Mouse (Mus musculus): ENCODE measurements at regions not wholly inside any gene's neighbourhood (a gene's known extent, or its start where the extent isn't known, plus 50 kb on each side); places are given as distances from the start of the nearest gene placed in this dataset.
"Not testable (repeated sequence)": the region's sequence is repeated elsewhere in the genome, so short reads cannot be mapped to it uniquely, and the experiment has no call there.

DNA sequence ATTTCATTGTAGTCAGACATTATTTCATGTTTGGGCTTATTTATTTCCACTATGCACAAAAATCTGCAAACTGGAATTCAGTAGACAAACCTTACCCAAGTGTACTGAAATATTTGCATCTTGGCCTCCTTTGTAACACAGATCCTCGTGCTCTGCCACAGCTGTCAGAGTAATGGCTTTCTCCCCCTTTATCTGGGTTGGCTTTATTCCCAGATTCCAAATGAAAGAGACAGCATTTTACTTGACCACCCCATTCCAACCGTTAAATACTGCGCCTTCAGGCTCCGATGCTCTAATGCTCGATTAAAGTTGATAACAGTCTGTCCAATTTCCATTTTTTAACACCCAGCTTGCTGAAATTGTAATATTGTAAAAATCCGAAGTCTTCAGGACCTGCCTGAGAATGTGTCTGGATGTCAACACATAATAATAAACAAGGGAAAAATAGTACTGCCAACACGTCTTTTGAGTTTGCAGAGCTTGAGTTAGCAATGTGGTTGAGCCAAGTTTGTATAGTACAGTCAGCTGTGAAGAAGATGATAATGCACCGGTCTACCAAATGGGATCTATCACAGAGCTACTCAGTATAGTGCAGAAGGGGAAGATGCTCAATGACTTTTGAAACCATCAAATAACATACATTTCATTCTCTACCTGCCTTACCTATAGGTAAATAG is 323.4 kb upstream of the Klhl29 start:
- DNase-seq (ENCODE audit: low spot score) (no peak), ATAC-seq (ENCODE audit: low FRiP score, low TSS enrichment) (no peak)
- Histone ChIP-seq H3K36me3 (ENCODE audit: control insufficient read depth, insufficient read depth, low read length) (no peaks in the 10 kb centered on the region), H3K4me3 (ENCODE audit: low read depth, low read length) (no peak overlapping the region), H3K9ac (ENCODE audit: low read length) (no peak overlapping the region), H3K4me1 (replicated peaks; ENCODE audit: control insufficient read depth, insufficient read depth) (no peaks in the 10 kb centered on the region), H3K4me2 (replicated peaks; ENCODE audit: low read depth) (no peak overlapping the region), H3K27ac (replicated peaks) (no peak overlapping the region), H3K9me3 (ENCODE audit: control insufficient read depth, low read length) (no peaks in the 10 kb centered on the region), H3K27me3 (ENCODE audit: control insufficient read depth, insufficient read depth, low read length) (no peaks in the 10 kb centered on the region)
- WGBS = 53% methylated on average over 8 of the region's 8 CpGs
- TF ChIP-seq CTCF (IDR thresholded peaks at IDR 0.05; ENCODE audit: low read depth) = no peak
- TF ChIP-seq EP300 (optimal IDR thresholded peaks at IDR 0.05) = no peak

- TF ChIP-seq EP300 (optimal IDR thresholded peaks at IDR 0.05) (no peak), CTCF (IDR thresholded peaks at IDR 0.05; ENCODE audit: low read depth) (no peak)
- Histone ChIP-seq H3K4me2 (replicated peaks; ENCODE audit: low read depth) (no peak overlapping the region), H3K4me3 (ENCODE audit: low read depth, low read length) (no peak overlapping the region), H3K27me3 (ENCODE audit: control insufficient read depth, insufficient read depth, low read length) (no peaks in the 10 kb centered on the region), H3K27ac (replicated peaks) (no peak overlapping the region), H3K9me3 (ENCODE audit: control insufficient read depth, low read length) (no peaks in the 10 kb centered on the region), H3K36me3 (ENCODE audit: control insufficient read depth, insufficient read depth, low read length) (no peaks in the 10 kb centered on the region), H3K4me1 (replicated peaks; ENCODE audit: control insufficient read depth, insufficient read depth) (no peaks in the 10 kb centered on the region), H3K9ac (ENCODE audit: low read length) (no peak overlapping the region)
- WGBS = 62% methylated on average over 5 of the region's 5 CpGs
- no peak for ATAC-seq (ENCODE audit: low FRiP score, low TSS enrichment)
- no peak for DNase-seq (ENCODE audit: low spot score)
Observed at GRCm38 (mm10) chr12:5682182-5682581, 306.7 kb upstream of the Klhl29 start.

GRCm38 (mm10) chr12:5678126-5678525 is 302.6 kb upstream of the Klhl29 start:
- not testable (repeated sequence) for H3K27ac ChIP-seq (replicated peaks); ATAC-seq (ENCODE audit: low FRiP score, low TSS enrichment); DNase-seq (ENCODE audit: low spot score); H3K36me3 ChIP-seq (ENCODE audit: control insufficient read depth, insufficient read depth, low read length); H3K4me2 ChIP-seq (replicated peaks; ENCODE audit: low read depth); H3K27me3 ChIP-seq (ENCODE audit: control insufficient read depth, insufficient read depth, low read length); H3K9me3 ChIP-seq (ENCODE audit: control insufficient read depth, low read length); H3K4me3 ChIP-seq (ENCODE audit: low read depth, low read length); H3K4me1 ChIP-seq (replicated peaks; ENCODE audit: control insufficient read depth, insufficient read depth); H3K9ac ChIP-seq (ENCODE audit: low read length)
- 76% methylated on average over 8 of the region's 8 CpGs for WGBS

- no peaks in the 10 kb centered on the region for H3K36me3 ChIP-seq (ENCODE audit: control insufficient read depth, insufficient read depth, low read length)
- H3K4me1 ChIP-seq (replicated peaks; ENCODE audit: control insufficient read depth, insufficient read depth) = no peaks in the 10 kb centered on the region
- no peaks in the 10 kb centered on the region for H3K27me3 ChIP-seq (ENCODE audit: control insufficient read depth, insufficient read depth, low read length)
- TF ChIP-seq CTCF (IDR thresholded peaks at IDR 0.05; ENCODE audit: low read depth) (no peak), EP300 (optimal IDR thresholded peaks at IDR 0.05) (no peak)
- DNase-seq (ENCODE audit: low spot score) (no peak), ATAC-seq (ENCODE audit: low FRiP score, low TSS enrichment) (no peak)
- no peak overlapping the region for H3K9ac ChIP-seq (ENCODE audit: low read length)
- WGBS = 33% methylated on average over 3 of the region's 3 CpGs
- no peaks in the 10 kb centered on the region for H3K9me3 ChIP-seq (ENCODE audit: control insufficient read depth, low read length)
- H3K4me2 ChIP-seq (replicated peaks; ENCODE audit: low read depth) = no peak overlapping the region
- H3K4me3 ChIP-seq (ENCODE audit: low read depth, low read length) = no peak overlapping the region
- H3K27ac ChIP-seq (replicated peaks) = no peak overlapping the region
Observed at GRCm38 (mm10) chr12:5668486-5668885, 293.0 kb upstream of the Klhl29 start.

GRCm38 (mm10) chr12:5637571-5638275 is 262.2 kb upstream of the Klhl29 start:
- WGBS = 69% methylated on average over 9 of the region's 9 CpGs
- Histone ChIP-seq H3K4me2 (replicated peaks; ENCODE audit: low read depth) (no peak overlapping the region), H3K36me3 (ENCODE audit: control insufficient read depth, insufficient read depth, low read length) (no peaks in the 10 kb centered on the region), H3K27me3 (ENCODE audit: control insufficient read depth, insufficient read depth, low read length) (no peaks in the 10 kb centered on the region), H3K4me1 (replicated peaks; ENCODE audit: control insufficient read depth, insufficient read depth) (no peaks in the 10 kb centered on the region), H3K9me3 (ENCODE audit: control insufficient read depth, low read length) (no peaks in the 10 kb centered on the region), H3K27ac (replicated peaks) (no peak overlapping the region), H3K4me3 (ENCODE audit: low read depth, low read length) (no peak overlapping the region), H3K9ac (ENCODE audit: low read length) (no peak overlapping the region)
- ATAC-seq (ENCODE audit: low FRiP score, low TSS enrichment) = no peak
- no peak for TF ChIP-seq EP300 (optimal IDR thresholded peaks at IDR 0.05)
- TF ChIP-seq CTCF (IDR thresholded peaks at IDR 0.05; ENCODE audit: low read depth) = no peak
- no peak for DNase-seq (ENCODE audit: low spot score)

- Histone ChIP-seq H3K27me3 (ENCODE audit: control insufficient read depth, insufficient read depth, low read length) (no peaks in the 10 kb centered on the region), H3K4me3 (ENCODE audit: low read depth, low read length) (no peak overlapping the region), H3K9ac (ENCODE audit: low read length) (no peak overlapping the region), H3K36me3 (ENCODE audit: control insufficient read depth, insufficient read depth, low read length) (no peaks in the 10 kb centered on the region), H3K9me3 (ENCODE audit: control insufficient read depth, low read length) (no peaks in the 10 kb centered on the region), H3K4me2 (replicated peaks; ENCODE audit: low read depth) (no peak overlapping the region), H3K27ac (replicated peaks) (no peak overlapping the region), H3K4me1 (replicated peaks; ENCODE audit: control insufficient read depth, insufficient read depth) (no peaks in the 10 kb centered on the region)
- TF ChIP-seq CTCF (IDR thresholded peaks at IDR 0.05; ENCODE audit: low read depth) (no peak), EP300 (optimal IDR thresholded peaks at IDR 0.05) (no peak)
- ATAC-seq (ENCODE audit: low FRiP score, low TSS enrichment) (no peak), DNase-seq (ENCODE audit: low spot score) (no peak)
- 83% methylated on average over 3 of the region's 3 CpGs for WGBS
Observed at GRCm38 (mm10) chr12:5633971-5634370, 258.5 kb upstream of the Klhl29 start.

All from stomach, postnatal 0 days (tissue).